Mouse (Mus musculus) lung, embryonic 16.5 days (tissue): Measurements from ENCODE around the gene Uaca. TPM values are rescaled to one million over a fixed set of nuclear protein-coding genes. Genes with fewer than 3 reads are reported as not detected.
A peak's percentile ranks its signal among the peaks of the same experiment; 100 is the strongest.

Source experiments
- ATAC-seq: fragments of 200-750 bp; cut with Nextera tagmentation; 2 replicates; pipeline ENCODE4 v1.8.0; 2017; ENCODE audit warnings: low read depth, mild to moderate bottlenecking, moderate library complexity
- H3K27ac ChIP-seq: fragments of 300-500 bp; sonication (generic); 2 replicates; pipeline ENCODE4 v1.5.1; 2014; ENCODE audit warnings: mild to moderate bottlenecking, control low read depth, low read length
- H3K27me3 ChIP-seq: fragments of 300-500 bp; sonication (generic); 2 replicates; pipeline ENCODE4 v1.6.1; 2014; ENCODE audit warnings: low read depth, low read length, mixed read lengths; ENCODE audit not compliant: control insufficient read depth, insufficient read depth
- H3K36me3 ChIP-seq: fragments of 300-500 bp; sonication (generic); 2 replicates; pipeline ENCODE4 v1.6.1; 2014; ENCODE audit warnings: low read length; ENCODE audit not compliant: control insufficient read depth, insufficient read depth
- H3K4me1 ChIP-seq: fragments of 300-500 bp; sonication (generic); replicated peaks from 2 replicates; pipeline ENCODE4 v1.6.1; 2014; ENCODE audit warnings: low read length, mixed read lengths; ENCODE audit not compliant: control insufficient read depth, insufficient read depth
- H3K4me2 ChIP-seq: fragments of 300-500 bp; sonication (generic); 2 replicates; pipeline ENCODE4 v1.6.1; 2014; ENCODE audit warnings: low read depth, low read length, control low read depth
- H3K4me3 ChIP-seq: fragments of 300-500 bp; sonication (generic); 2 replicates; pipeline ENCODE4 v1.5.1; 2014; ENCODE audit warnings: mild to moderate bottlenecking, low read length, control low read depth
- H3K9ac ChIP-seq: fragments of 300-500 bp; sonication (generic); 2 replicates; pipeline ENCODE4 v1.6.1; 2014; ENCODE audit warnings: low read length, control low read depth
- H3K9me3 ChIP-seq: fragments of 300-500 bp; sonication (generic); 2 replicates; pipeline ENCODE4 v1.6.1; 2016; ENCODE audit warnings: low read length; ENCODE audit not compliant: control insufficient read depth
- WGBS: fragments of 180-500 bp; shearing (Covaris S2); extraction: QIAGEN DNeasy Blood & Tissue Kit; methylation state at CpG from one replicate; pipeline ENCODE4 v1.1.7; 2014; 5-methylcytosine and 5-hydroxymethylcytosine counted together
- polyA plus RNA-seq: library from polyadenylated mRNA; unstranded; fragments of >200 nt; fragmentation: Nextera tagmentation; extraction: Ambion mirVana; gene quantifications from 2 replicates; pipeline ENCODE4 v1.2.1, GENCODE M21; 2015

Uaca gene
- polyA plus RNA-seq, 1 experiment from 2014 or later, result 33.3 TPM

GRCm38 (mm10) chr9:60858306-60858960, 64.1 kb downstream of the Uaca start:
- Histone ChIP-seq H3K36me3 (peaks cover 13% of the 10 kb centered on the region), H3K27me3 (no peaks in the 10 kb centered on the region), H3K9ac (no peak overlapping the region), H3K4me3 (no peak overlapping the region), H3K9me3 (no peaks in the 10 kb centered on the region), H3K27ac (no peak overlapping the region), H3K4me2 (peak overlapping the region; percentile 40), H3K4me1 (peaks cover 3% of the 10 kb centered on the region; the same call in 1 of the 2 replicates)
- ATAC-seq, result no peak; the same call in 1 of the 2 replicates
- 36% methylated on average over 11 of the region's 11 CpGs for WGBS

- Histone ChIP-seq H3K27ac (no peak overlapping the region), H3K9ac (no peak overlapping the region), H3K4me2 (no peak overlapping the region), H3K9me3 (no peaks in the 10 kb centered on the region), H3K27me3 (no peaks in the 10 kb centered on the region), H3K36me3 (peaks cover 15% of the 10 kb centered on the region), H3K4me3 (no peak overlapping the region), H3K4me1 (peaks cover 3% of the 10 kb centered on the region; the same call in 1 of the 2 replicates)
- ATAC-seq, result no peak
- WGBS, result 74% methylated on average over 9 of the region's 9 CpGs
Measured at GRCm38 (mm10) chr9:60859031-60859430, 64.7 kb downstream of the Uaca start.

GRCm38 (mm10) chr9:60861030-60861429, 66.7 kb downstream of the Uaca start:
- Histone ChIP-seq H3K4me2 (no peak overlapping the region), H3K27ac (no peak overlapping the region), H3K27me3 (no peaks in the 10 kb centered on the region), H3K4me1 (peaks cover 3% of the 10 kb centered on the region; the same call in 1 of the 2 replicates), H3K9ac (no peak overlapping the region), H3K36me3 (peaks cover 17% of the 10 kb centered on the region), H3K4me3 (no peak overlapping the region), H3K9me3 (no peaks in the 10 kb centered on the region)
- no peak for ATAC-seq
- WGBS, result 86% methylated on average over 5 of the region's 5 CpGs

- no peak overlapping the region for H3K27ac ChIP-seq
- H3K36me3 ChIP-seq, result peaks cover 17% of the 10 kb centered on the region
- WGBS, result 76% methylated on average over 9 of the region's 9 CpGs
- H3K4me1 ChIP-seq, result no peaks in the 10 kb centered on the region
- H3K27me3 ChIP-seq, result no peaks in the 10 kb centered on the region
- H3K4me3 ChIP-seq, result no peak overlapping the region
- no peak for ATAC-seq
- H3K4me2 ChIP-seq, result no peak overlapping the region
- no peak overlapping the region for H3K9ac ChIP-seq
- H3K9me3 ChIP-seq, result no peaks in the 10 kb centered on the region
Measured at GRCm38 (mm10) chr9:60864664-60865063, 70.3 kb downstream of the Uaca start.

GRCm38 (mm10) chr9:60865866-60866265, 71.5 kb downstream of the Uaca start:
- 59% methylated on average over 4 of the region's 4 CpGs for WGBS

GRCm38 (mm10) chr9:60870451-60870850, 76.1 kb downstream of the Uaca start:
- Histone ChIP-seq H3K27me3 (no peaks in the 10 kb centered on the region), H3K27ac (no peak overlapping the region), H3K4me1 (peaks cover 5% of the 10 kb centered on the region), H3K4me3 (no peak overlapping the region), H3K4me2 (no peak overlapping the region), H3K9me3 (no peaks in the 10 kb centered on the region), H3K9ac (no peak overlapping the region), H3K36me3 (peaks cover 9% of the 10 kb centered on the region)
- no peak for ATAC-seq
- 80% methylated on average over 18 of the region's 18 CpGs for WGBS

More at GRCm38 (mm10) chr9:60865866-60866265, 71.5 kb downstream of the Uaca start:
- Histone ChIP-seq H3K4me1 (no peaks in the 10 kb centered on the region), H3K4me3 (no peak overlapping the region), H3K9ac (no peak overlapping the region), H3K4me2 (no peak overlapping the region), H3K27ac (peak overlapping the region; percentile 79), H3K9me3 (no peaks in the 10 kb centered on the region), H3K27me3 (no peaks in the 10 kb centered on the region), H3K36me3 (peaks cover 14% of the 10 kb centered on the region)
- peak; percentile 85 for ATAC-seq

- Histone ChIP-seq H3K27me3 (no peaks in the 10 kb centered on the region), H3K4me2 (no peak overlapping the region), H3K9ac (no peak overlapping the region), H3K9me3 (no peaks in the 10 kb centered on the region), H3K27ac (no peak overlapping the region), H3K4me3 (no peak overlapping the region), H3K4me1 (peaks cover 5% of the 10 kb centered on the region), H3K36me3 (peaks cover 9% of the 10 kb centered on the region)
- ATAC-seq, result no peak
- 71% methylated on average over 28 of the region's 28 CpGs for WGBS
Measured at GRCm38 (mm10) chr9:60870919-60871503, 76.7 kb downstream of the Uaca start.

- WGBS, result 64% methylated on average over 13 of the region's 13 CpGs
- peak; percentile 78 for ATAC-seq
- Histone ChIP-seq H3K9me3 (no peaks in the 10 kb centered on the region), H3K9ac (no peak overlapping the region), H3K4me3 (no peak overlapping the region), H3K36me3 (peaks cover 16% of the 10 kb centered on the region), H3K27me3 (no peaks in the 10 kb centered on the region), H3K4me2 (no peak overlapping the region), H3K4me1 (peaks cover 8% of the 10 kb centered on the region), H3K27ac (peak overlapping the region; percentile 75)
Measured at GRCm38 (mm10) chr9:60873257-60874054, 79.1 kb downstream of the Uaca start.

- Histone ChIP-seq H3K4me1 (peaks cover 8% of the 10 kb centered on the region), H3K4me2 (no peak overlapping the region), H3K9ac (no peak overlapping the region), H3K27me3 (no peaks in the 10 kb centered on the region), H3K9me3 (no peaks in the 10 kb centered on the region), H3K27ac (peak overlapping the region; percentile 75), H3K4me3 (no peak overlapping the region), H3K36me3 (peaks cover 17% of the 10 kb centered on the region)
- 59% methylated on average over 8 of the region's 8 CpGs for WGBS
- ATAC-seq, result peak; percentile 79
Measured at GRCm38 (mm10) chr9:60874055-60874392, 79.7 kb downstream of the Uaca start.
